Mouse (Mus musculus): Measurements from ENCODE around the gene Pabpc4. TPM values are rescaled to one million over a fixed set of nuclear protein-coding genes. Genes with fewer than 3 reads are reported as not detected.

Pabpc4 gene
- polyA plus RNA-seq, 1 experiment = 175 TPM

DNA sequence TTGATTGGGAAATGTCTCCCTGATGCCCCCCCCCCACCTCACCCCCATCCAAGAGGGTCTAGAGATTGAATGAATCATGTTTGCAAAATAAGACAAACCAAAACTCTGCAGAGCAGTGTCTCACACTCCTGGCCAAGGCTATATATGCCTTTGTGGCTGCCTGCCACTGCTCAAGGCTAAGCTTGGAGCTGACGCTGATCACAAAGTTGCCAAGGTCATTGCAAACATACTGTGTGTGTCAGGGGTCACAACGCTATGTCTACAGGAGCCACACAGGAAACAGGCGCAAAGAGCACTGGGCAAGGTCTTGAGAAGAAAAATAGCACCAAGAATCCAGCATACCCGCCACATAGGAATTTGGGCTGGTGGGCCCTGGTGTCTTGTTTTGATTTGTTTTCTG, 41.5 kb upstream of the Pabpc4 start:
- Histone ChIP-seq H3K4me3 (ENCODE audit: insufficient read depth, poor library complexity, severe bottlenecking) (no peak overlapping the region), H3ac (ENCODE audit: control insufficient read depth, insufficient read length, low read depth) (no peak overlapping the region), H3K79me2 (ENCODE audit: control insufficient read depth, insufficient read depth) (no peaks in the 10 kb centered on the region), H3K27me3 (ENCODE audit: control insufficient read depth, insufficient read depth, insufficient read length) (peaks cover 10% of the 10 kb centered on the region), H3K79me3 (ENCODE audit: low read depth) (no peaks in the 10 kb centered on the region), H3K36me3 (ENCODE audit: control insufficient read depth, insufficient read depth) (no peaks in the 10 kb centered on the region)
- no peak for TF ChIP-seq CEBPB (IDR thresholded peaks at IDR 0.05; ENCODE audit: low read depth)
- no peak for TF ChIP-seq CTCF (IDR thresholded peaks at IDR 0.05; ENCODE audit: control insufficient read depth, insufficient read depth, insufficient read length)
- no peak for TF ChIP-seq FOSL1 (IDR thresholded peaks at IDR 0.05; ENCODE audit: insufficient read depth, low read length, poor library complexity, severe bottlenecking)
- TF ChIP-seq MYOG (IDR thresholded peaks at IDR 0.05; ENCODE audit: control insufficient read depth, extremely low read depth, insufficient read length) = no peak
- no peak for TF ChIP-seq MAX (IDR thresholded peaks at IDR 0.05)
- no peak for TF ChIP-seq USF1 (IDR thresholded peaks at IDR 0.05; ENCODE audit: low read depth)
- no peak for TF ChIP-seq MYOD1 (IDR thresholded peaks at IDR 0.05; ENCODE audit: control insufficient read depth, insufficient read length, low read depth)

DNA sequence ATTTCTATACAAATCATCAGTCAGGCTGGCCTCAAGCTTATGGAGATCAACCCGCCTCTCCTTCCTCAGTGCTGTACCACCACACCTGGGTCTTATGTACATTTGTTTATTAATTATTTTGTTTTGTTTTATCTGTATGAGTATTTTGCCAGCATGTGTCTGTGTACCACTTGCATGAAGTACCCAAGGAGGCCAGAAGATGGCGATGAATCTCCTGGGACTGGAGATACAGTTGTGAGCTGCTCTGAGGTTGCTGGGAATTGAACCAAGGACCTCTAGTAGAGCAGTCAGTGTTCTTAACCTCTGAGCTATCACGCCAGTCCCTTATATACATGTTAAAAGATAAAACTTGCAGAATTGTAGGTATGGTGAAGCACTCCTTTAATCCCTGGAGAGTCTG, 38.8 kb upstream of the Pabpc4 start:
- TF ChIP-seq MYOD1 (IDR thresholded peaks at IDR 0.05; ENCODE audit: control insufficient read depth, insufficient read length, low read depth) (no peak), MAX (IDR thresholded peaks at IDR 0.05) (no peak), CEBPB (IDR thresholded peaks at IDR 0.05; ENCODE audit: low read depth) (no peak), MYOG (IDR thresholded peaks at IDR 0.05; ENCODE audit: control insufficient read depth, extremely low read depth, insufficient read length) (no peak), USF1 (IDR thresholded peaks at IDR 0.05; ENCODE audit: low read depth) (no peak), CTCF (IDR thresholded peaks at IDR 0.05; ENCODE audit: control insufficient read depth, insufficient read depth, insufficient read length) (no peak), FOSL1 (IDR thresholded peaks at IDR 0.05; ENCODE audit: insufficient read depth, low read length, poor library complexity, severe bottlenecking) (no peak)
- no peaks in the 10 kb centered on the region for H3K79me3 ChIP-seq (ENCODE audit: low read depth)
- no peaks in the 10 kb centered on the region for H3K79me2 ChIP-seq (ENCODE audit: control insufficient read depth, insufficient read depth)
- no peak overlapping the region for H3K4me3 ChIP-seq (ENCODE audit: insufficient read depth, poor library complexity, severe bottlenecking)
- no peak overlapping the region for H3ac ChIP-seq (ENCODE audit: control insufficient read depth, insufficient read length, low read depth)
- H3K36me3 ChIP-seq (ENCODE audit: control insufficient read depth, insufficient read depth) = no peaks in the 10 kb centered on the region
- H3K27me3 ChIP-seq (ENCODE audit: control insufficient read depth, insufficient read depth, insufficient read length) = no peaks in the 10 kb centered on the region

DNA sequence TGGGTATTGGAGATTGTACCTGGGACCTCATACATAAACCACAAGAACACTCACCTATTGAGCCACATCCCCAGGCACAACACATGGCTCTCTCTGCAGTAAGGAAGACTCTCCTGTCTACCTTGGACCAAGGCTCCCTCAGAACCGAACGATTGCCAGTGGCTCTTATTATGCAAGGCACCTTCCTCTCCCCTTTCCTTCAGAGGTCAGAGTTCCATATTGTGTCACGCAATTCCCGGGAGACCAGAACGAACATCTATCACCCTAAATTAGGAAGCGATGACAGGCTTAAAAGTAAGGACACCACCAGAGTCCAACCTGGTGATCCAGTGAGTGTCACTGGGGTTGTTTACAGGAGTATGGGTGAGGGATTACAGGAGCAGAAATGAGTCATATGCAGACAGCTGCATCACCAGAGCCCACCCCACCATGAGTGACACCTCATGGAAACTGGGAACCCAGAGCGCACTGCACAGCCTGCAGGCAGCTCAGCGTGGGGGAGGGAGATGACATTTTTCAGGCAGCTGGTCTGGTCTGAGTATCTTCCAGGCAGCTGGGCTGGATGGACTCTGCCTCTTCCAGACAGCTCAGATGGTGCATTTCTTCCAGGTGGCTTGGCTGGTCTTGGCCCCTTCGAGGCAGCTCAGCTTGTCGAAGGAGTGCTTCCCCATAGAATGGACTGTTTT, 36.3 kb upstream of the Pabpc4 start:
- TF ChIP-seq CEBPB (IDR thresholded peaks at IDR 0.05; ENCODE audit: low read depth) = peak; percentile 63
- no peak for TF ChIP-seq MAX (IDR thresholded peaks at IDR 0.05)
- TF ChIP-seq MYOD1 (IDR thresholded peaks at IDR 0.05; ENCODE audit: control insufficient read depth, insufficient read length, low read depth) = peak; percentile 98
- TF ChIP-seq MYOG (IDR thresholded peaks at IDR 0.05; ENCODE audit: control insufficient read depth, extremely low read depth, insufficient read length) = no peak
- TF ChIP-seq FOSL1 (IDR thresholded peaks at IDR 0.05; ENCODE audit: insufficient read depth, low read length, poor library complexity, severe bottlenecking) = peak; percentile 20
- no peak for TF ChIP-seq CTCF (IDR thresholded peaks at IDR 0.05; ENCODE audit: control insufficient read depth, insufficient read depth, insufficient read length)
- H3K36me3 ChIP-seq (ENCODE audit: control insufficient read depth, insufficient read depth) = no peaks in the 10 kb centered on the region
- H3K79me2 ChIP-seq (ENCODE audit: control insufficient read depth, insufficient read depth) = no peaks in the 10 kb centered on the region
- H3K4me3 ChIP-seq (ENCODE audit: insufficient read depth, poor library complexity, severe bottlenecking) = no peak overlapping the region
- no peaks in the 10 kb centered on the region for H3K27me3 ChIP-seq (ENCODE audit: control insufficient read depth, insufficient read depth, insufficient read length)
- no peak overlapping the region for H3ac ChIP-seq (ENCODE audit: control insufficient read depth, insufficient read length, low read depth)
- no peaks in the 10 kb centered on the region for H3K79me3 ChIP-seq (ENCODE audit: low read depth)

DNA sequence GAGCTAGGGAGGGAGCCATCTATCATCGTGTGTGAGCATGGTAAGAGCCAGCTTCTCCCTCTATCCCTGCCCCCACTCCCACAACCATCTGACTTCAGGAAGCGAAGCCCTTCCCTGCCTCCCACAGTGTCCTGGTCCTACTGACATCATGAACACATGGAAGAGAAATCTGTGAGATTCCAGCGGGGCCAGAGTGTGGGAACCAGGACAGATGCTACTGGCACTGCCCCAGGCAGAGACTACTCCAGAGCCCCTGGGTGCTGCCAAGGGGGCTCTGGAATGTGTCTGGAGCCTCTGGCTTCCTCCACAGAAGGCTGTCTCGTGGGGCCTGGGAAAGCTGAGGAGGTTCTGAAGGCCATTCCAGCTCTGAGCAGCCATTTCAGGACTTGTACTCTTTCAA, 34.4 kb upstream of the Pabpc4 start:
- Histone ChIP-seq H3K36me3 (ENCODE audit: control insufficient read depth, insufficient read depth) (no peaks in the 10 kb centered on the region), H3K27me3 (ENCODE audit: control insufficient read depth, insufficient read depth, insufficient read length) (no peaks in the 10 kb centered on the region), H3K79me3 (ENCODE audit: low read depth) (no peaks in the 10 kb centered on the region), H3ac (ENCODE audit: control insufficient read depth, insufficient read length, low read depth) (no peak overlapping the region), H3K4me3 (ENCODE audit: insufficient read depth, poor library complexity, severe bottlenecking) (no peak overlapping the region), H3K79me2 (ENCODE audit: control insufficient read depth, insufficient read depth) (no peaks in the 10 kb centered on the region)
- TF ChIP-seq MYOG (IDR thresholded peaks at IDR 0.05; ENCODE audit: control insufficient read depth, extremely low read depth, insufficient read length) (no peak), CEBPB (IDR thresholded peaks at IDR 0.05; ENCODE audit: low read depth) (no peak), USF1 (IDR thresholded peaks at IDR 0.05; ENCODE audit: low read depth) (no peak), MAX (IDR thresholded peaks at IDR 0.05) (no peak)

DNA sequence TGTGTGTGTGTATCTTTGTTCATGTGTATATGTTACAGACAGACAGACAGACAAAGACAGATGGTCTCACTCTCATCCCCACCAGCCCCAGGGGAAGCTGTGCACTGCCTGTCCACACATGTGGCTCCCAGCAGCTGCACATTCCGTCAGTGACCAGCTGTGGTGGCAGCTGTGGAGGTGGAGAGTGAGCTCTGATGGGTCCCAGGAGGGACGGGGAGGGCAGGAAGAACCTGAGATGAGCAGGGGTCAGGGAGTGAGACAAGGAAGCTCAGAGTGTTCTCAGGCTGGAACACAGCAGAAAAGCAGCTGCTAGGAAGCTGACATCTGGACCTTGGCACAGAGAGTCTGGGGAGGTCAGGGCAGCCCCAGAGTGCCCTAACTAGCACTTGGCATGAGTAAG, 33.9 kb upstream of the Pabpc4 start:
- TF ChIP-seq MYOG (IDR thresholded peaks at IDR 0.05; ENCODE audit: control insufficient read depth, extremely low read depth, insufficient read length) = peak; percentile 96
- TF ChIP-seq FOSL1 (IDR thresholded peaks at IDR 0.05; ENCODE audit: insufficient read depth, low read length, poor library complexity, severe bottlenecking) = no peak
- no peak for TF ChIP-seq USF1 (IDR thresholded peaks at IDR 0.05; ENCODE audit: low read depth)
- no peak for TF ChIP-seq CTCF (IDR thresholded peaks at IDR 0.05; ENCODE audit: control insufficient read depth, insufficient read depth, insufficient read length)
- peak; percentile 66 for TF ChIP-seq MAX (IDR thresholded peaks at IDR 0.05)
- TF ChIP-seq MYOD1 (IDR thresholded peaks at IDR 0.05; ENCODE audit: control insufficient read depth, insufficient read length, low read depth) = peak; percentile 100
- TF ChIP-seq CEBPB (IDR thresholded peaks at IDR 0.05; ENCODE audit: low read depth) = no peak
- Histone ChIP-seq H3K79me3 (ENCODE audit: low read depth) (no peaks in the 10 kb centered on the region), H3ac (ENCODE audit: control insufficient read depth, insufficient read length, low read depth) (no peak overlapping the region), H3K27me3 (ENCODE audit: control insufficient read depth, insufficient read depth, insufficient read length) (no peaks in the 10 kb centered on the region), H3K36me3 (ENCODE audit: control insufficient read depth, insufficient read depth) (no peaks in the 10 kb centered on the region), H3K4me3 (ENCODE audit: insufficient read depth, poor library complexity, severe bottlenecking) (no peak overlapping the region), H3K79me2 (ENCODE audit: control insufficient read depth, insufficient read depth) (no peaks in the 10 kb centered on the region)

DNA sequence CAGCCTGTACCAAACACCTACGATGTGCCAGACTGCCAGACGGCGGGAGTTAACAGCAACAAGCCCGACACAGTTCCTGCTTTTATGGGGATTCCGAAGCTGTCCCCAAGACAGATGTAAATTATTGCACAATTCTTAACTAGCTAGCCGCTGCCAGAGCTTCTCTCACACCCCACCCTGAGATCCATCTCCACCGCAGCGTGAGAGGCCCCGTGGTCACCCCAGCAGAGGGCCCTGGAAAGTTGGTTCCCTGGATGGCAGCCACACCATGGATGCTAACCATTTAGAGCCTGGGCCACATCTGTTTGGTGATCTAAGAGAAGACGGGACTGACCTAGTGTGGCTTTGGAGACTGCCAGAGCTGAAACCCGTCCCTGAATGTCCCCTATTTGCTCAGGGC, 33.0 kb upstream of the Pabpc4 start:
- H3ac ChIP-seq (ENCODE audit: control insufficient read depth, insufficient read length, low read depth) = no peak overlapping the region
- H3K4me3 ChIP-seq (ENCODE audit: insufficient read depth, poor library complexity, severe bottlenecking) = no peak overlapping the region
- peak; percentile 37 for TF ChIP-seq CEBPB (IDR thresholded peaks at IDR 0.05; ENCODE audit: low read depth)
- TF ChIP-seq MYOG (IDR thresholded peaks at IDR 0.05; ENCODE audit: control insufficient read depth, extremely low read depth, insufficient read length) = no peak

More for the DNA sequence above, 33.0 kb upstream of the Pabpc4 start:
- Histone ChIP-seq H3K27me3 (ENCODE audit: control insufficient read depth, insufficient read depth, insufficient read length) (no peaks in the 10 kb centered on the region), H3K36me3 (ENCODE audit: control insufficient read depth, insufficient read depth) (no peaks in the 10 kb centered on the region), H3K79me3 (ENCODE audit: low read depth) (no peaks in the 10 kb centered on the region), H3K79me2 (ENCODE audit: control insufficient read depth, insufficient read depth) (no peaks in the 10 kb centered on the region)

Data from C2C12 (cell line).